Mouse (Mus musculus): ENCODE measurements around the gene Pex19.

The Pex19 gene

GRCm38 (mm10) chr1:172183056-172183455 lies 56.5 kb downstream of the Pex19 start:
- no peak for DNase-seq (ENCODE audit: low read depth)

- no peak for DNase-seq (ENCODE audit: low read depth)
These were observed 57.4 kb downstream of the Pex19 start for GRCm38 (mm10) chr1:172183915-172184314.

Data from c-Kit-positive CD71-negative TER-119-negative erythroid progenitor cells, embryonic 14.5 days (primary cell).